Mouse (Mus musculus): ENCODE results near the gene Ahcyl1. TPM values are rescaled to one million over a fixed set of nuclear protein-coding genes. Genes with fewer than 3 reads are reported as not detected.

The Ahcyl1 gene
- polyA plus RNA-seq, 1 experiment from 2014 or later = 142 TPM

- Histone ChIP-seq H3K9ac (replicated peaks; ENCODE audit: low read depth, low read length) (no peak overlapping the region), H3K27me3 (ENCODE audit: control insufficient read depth, insufficient read depth, low read length) (no peaks in the 10 kb centered on the region), H3K9me3 (ENCODE audit: control insufficient read depth, low read length) (no peaks in the 10 kb centered on the region), H3K36me3 (ENCODE audit: control insufficient read depth, insufficient read depth, low read length) (peaks cover 90% of the 10 kb centered on the region), H3K27ac (ENCODE audit: low read depth, low read length) (no peak overlapping the region), H3K4me1 (ENCODE audit: control insufficient read depth, insufficient read depth, low read length) (no peaks in the 10 kb centered on the region), H3K4me3 (ENCODE audit: low read depth, low read length) (no peak overlapping the region), H3K4me2 (ENCODE audit: low read depth, low read length) (no peak overlapping the region)
- 95% methylated on average over 7 of the region's 7 CpGs for WGBS
- ATAC-seq (ENCODE audit: low read depth) = no peak
Observed at GRCm38 (mm10) chr3:107622537-107622936, 73.8 kb downstream of the Ahcyl1 start.

- 94% methylated on average over 21 of the region's 21 CpGs for WGBS
- no peak overlapping the region for H3K9ac ChIP-seq (replicated peaks; ENCODE audit: low read depth, low read length)
- no peak overlapping the region for H3K27ac ChIP-seq (ENCODE audit: low read depth, low read length)
- H3K9me3 ChIP-seq (ENCODE audit: control insufficient read depth, low read length) = no peaks in the 10 kb centered on the region
- no peak overlapping the region for H3K4me3 ChIP-seq (ENCODE audit: low read depth, low read length)
- H3K4me2 ChIP-seq (ENCODE audit: low read depth, low read length) = no peak overlapping the region
- H3K27me3 ChIP-seq (ENCODE audit: control insufficient read depth, insufficient read depth, low read length) = no peaks in the 10 kb centered on the region
- no peak for ATAC-seq (ENCODE audit: low read depth)
- H3K4me1 ChIP-seq (ENCODE audit: control insufficient read depth, insufficient read depth, low read length) = no peaks in the 10 kb centered on the region
- H3K36me3 ChIP-seq (ENCODE audit: control insufficient read depth, insufficient read depth, low read length) = peaks cover 89% of the 10 kb centered on the region
Observed at GRCm38 (mm10) chr3:107621286-107622075, 74.9 kb downstream of the Ahcyl1 start.

GRCm38 (mm10) chr3:107619911-107620310 is 76.4 kb downstream of the Ahcyl1 start:
- WGBS = 85% methylated on average over 6 of the region's 6 CpGs
- Histone ChIP-seq H3K27ac (ENCODE audit: low read depth, low read length) (no peak overlapping the region), H3K4me2 (ENCODE audit: low read depth, low read length) (no peak overlapping the region), H3K27me3 (ENCODE audit: control insufficient read depth, insufficient read depth, low read length) (no peaks in the 10 kb centered on the region), H3K4me3 (ENCODE audit: low read depth, low read length) (no peak overlapping the region), H3K9me3 (ENCODE audit: control insufficient read depth, low read length) (no peaks in the 10 kb centered on the region), H3K9ac (replicated peaks; ENCODE audit: low read depth, low read length) (no peak overlapping the region), H3K36me3 (ENCODE audit: control insufficient read depth, insufficient read depth, low read length) (peaks cover 87% of the 10 kb centered on the region), H3K4me1 (ENCODE audit: control insufficient read depth, insufficient read depth, low read length) (no peaks in the 10 kb centered on the region)
- no peak for ATAC-seq (ENCODE audit: low read depth)

GRCm38 (mm10) chr3:107617800-107618199 is 78.6 kb downstream of the Ahcyl1 start:
- Histone ChIP-seq H3K4me2 (ENCODE audit: low read depth, low read length) (no peak overlapping the region), H3K36me3 (ENCODE audit: control insufficient read depth, insufficient read depth, low read length) (peaks cover 88% of the 10 kb centered on the region), H3K27me3 (ENCODE audit: control insufficient read depth, insufficient read depth, low read length) (no peaks in the 10 kb centered on the region), H3K9ac (replicated peaks; ENCODE audit: low read depth, low read length) (no peak overlapping the region), H3K27ac (ENCODE audit: low read depth, low read length) (no peak overlapping the region), H3K9me3 (ENCODE audit: control insufficient read depth, low read length) (no peaks in the 10 kb centered on the region), H3K4me1 (ENCODE audit: control insufficient read depth, insufficient read depth, low read length) (no peaks in the 10 kb centered on the region), H3K4me3 (ENCODE audit: low read depth, low read length) (no peak overlapping the region)
- 100% methylated on average over 3 of the region's 3 CpGs for WGBS
- ATAC-seq (ENCODE audit: low read depth) = no peak

Other genes starting within 250 kb of the Ahcyl1 start
- 6.2 and 7.7 TPM in 2 replicates for gene Kcnc4, start 237.0 kb downstream of the Ahcyl1 start, polyA plus RNA-seq (2014; fragmentation: Nextera tagmentation; extraction: Ambion mirVana)
- 15.1 and 16.6 TPM in 2 replicates for gene Slc6a17, start 178.5 kb downstream of the Ahcyl1 start, polyA plus RNA-seq (2014; fragmentation: Nextera tagmentation; extraction: Ambion mirVana)
- gene Ubl4b, start 141.5 kb downstream of the Ahcyl1 start, polyA plus RNA-seq (2014; fragmentation: Nextera tagmentation; extraction: Ambion mirVana) = not detected in 2 replicates
- not detected in 2 replicates for gene Alx3, start 101.5 kb downstream of the Ahcyl1 start, polyA plus RNA-seq (2014; fragmentation: Nextera tagmentation; extraction: Ambion mirVana)
- gene Gm10961, start 65.2 kb downstream of the Ahcyl1 start, polyA plus RNA-seq (2014; fragmentation: Nextera tagmentation; extraction: Ambion mirVana) = not detected in 2 replicates
- gene Strip1, start 64.9 kb downstream of the Ahcyl1 start, polyA plus RNA-seq (2014; fragmentation: Nextera tagmentation; extraction: Ambion mirVana) = 157 and 170 TPM in 2 replicates
- 6.3 and 9.3 TPM in 2 replicates for gene Csf1, start 63.9 kb upstream of the Ahcyl1 start, polyA plus RNA-seq (2014; fragmentation: Nextera tagmentation; extraction: Ambion mirVana)
- gene Eps8l3, start 180.7 kb upstream of the Ahcyl1 start, polyA plus RNA-seq (2014; fragmentation: Nextera tagmentation; extraction: Ambion mirVana) = not detected in 2 replicates
- gene Gstm5, start 199.3 kb upstream of the Ahcyl1 start, polyA plus RNA-seq (2014; fragmentation: Nextera tagmentation; extraction: Ambion mirVana) = 261 and 263 TPM in 2 replicates
- 69.3 and 70.4 TPM in 2 replicates for gene Gstm7, start 235.3 kb upstream of the Ahcyl1 start, polyA plus RNA-seq (2014; fragmentation: Nextera tagmentation; extraction: Ambion mirVana)
- 7.4 and 13.2 TPM in 2 replicates for gene Gstm6, start 247.2 kb upstream of the Ahcyl1 start, polyA plus RNA-seq (2014; fragmentation: Nextera tagmentation; extraction: Ambion mirVana)

Data from neural tube, embryonic 14.5 days (tissue).